Mouse (Mus musculus): ENCODE measurements at regions not wholly inside any gene's neighbourhood (a gene's known extent, or its start where the extent isn't known, plus 50 kb on each side); places are given as distances from the start of the nearest gene placed in this dataset.

DNA sequence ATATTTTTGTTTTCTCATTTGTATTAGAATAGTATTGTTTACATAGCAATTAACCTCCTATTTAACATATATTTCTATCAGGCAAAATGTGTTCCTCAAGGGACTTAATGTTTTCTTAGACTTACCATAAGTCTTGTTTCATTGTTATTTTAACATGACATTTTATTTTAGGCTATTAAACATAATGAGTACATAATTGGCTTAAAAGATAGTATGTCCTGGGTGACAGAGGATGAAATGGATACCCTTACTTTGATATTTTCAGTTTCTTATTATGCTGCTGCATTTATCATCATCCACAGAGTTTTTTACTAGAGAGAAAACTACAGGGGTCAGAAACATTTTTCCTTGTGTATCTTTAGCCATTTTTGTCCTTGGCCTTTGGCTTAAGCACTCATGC lies 1447.6 kb upstream of the Adam24 start:
- TF ChIP-seq RAD21 (IDR thresholded peaks at IDR 0.05; ENCODE audit: low read depth, low read length) (no peak), CTCF (IDR thresholded peaks at IDR 0.05 in 2 of 3, conservative IDR thresholded peaks at IDR 0.05 in 1 of 3; ENCODE audit: control insufficient read depth in 1 of 3, insufficient read depth in 1 of 3, low read depth in 2 of 3, low read length in 3 of 3, poor library complexity in 1 of 3, severe bottlenecking in 1 of 3) (no peak), POLR2A (IDR thresholded peaks at IDR 0.05; ENCODE audit: control insufficient read depth in 1 of 2, insufficient read depth in 1 of 2, low read depth in 1 of 2, low read length in 2 of 2, poor library complexity in 1 of 2) (no peak), MAX (IDR thresholded peaks at IDR 0.05; ENCODE audit: low read length) (no peak), ZKSCAN1 (IDR thresholded peaks at IDR 0.05; ENCODE audit: low read depth, low read length) (no peak), HCFC1 (IDR thresholded peaks at IDR 0.05; ENCODE audit: low read depth, low read length) (no peak), EP300 (IDR thresholded peaks at IDR 0.05; ENCODE audit: low read depth in 1 of 2, low read length in 2 of 2) (no peak), USF2 (IDR thresholded peaks at IDR 0.05; ENCODE audit: borderline replicate concordance in 1 of 2, insufficient read depth in 1 of 2, low read depth in 1 of 2, low read length in 2 of 2) (no peak), TBP (IDR thresholded peaks at IDR 0.05; ENCODE audit: low read depth, low read length) (no peak), ZC3H11A (IDR thresholded peaks at IDR 0.05; ENCODE audit: low read depth, low read length) (no peak), SMC3 (IDR thresholded peaks at IDR 0.05; ENCODE audit: low read depth, low read length) (no peak), ETS1 (IDR thresholded peaks at IDR 0.05; ENCODE audit: low read depth, low read length) (no peak)

Data from MEL (cell line).